Mouse (Mus musculus): Measurements from ENCODE around the gene Pxn.
"Not testable (repeated sequence)": the region's sequence is repeated elsewhere in the genome, so short reads cannot be mapped to it uniquely, and the experiment has no call there.

- not testable (repeated sequence) for TF ChIP-seq CTCF, POLR2A (IDR thresholded peaks at IDR 0.05; ENCODE audit: extremely low read depth, insufficient read depth, low read length)
These were observed 11.7 kb downstream of the Pxn start for GRCm38 (mm10) chr5:115518214-115518613.

Measured in cortical plate, adult 2 months (tissue).